Mouse (Mus musculus) adrenal gland, adult (tissue): ENCODE data around the gene Ttyh3.

Experiments
- DNase-seq, 2 experiments: peaks; one replicate each; pipeline ENCODE4 v3.0.0; 2022 to 2023; ENCODE audit warnings: low spot score in 1 of 2; ENCODE audit not compliant: inconsistent age in 2 of 2

The Ttyh3 gene

GRCm38 (mm10) chr5:140583732-140584368, 65.0 kb downstream of the Ttyh3 start:
- DNase-seq: no peak

GRCm38 (mm10) chr5:140582995-140583731, 65.7 kb downstream of the Ttyh3 start:
- DNase-seq: no peak

- no peak for DNase-seq
These were observed 67.3 kb downstream of the Ttyh3 start for GRCm38 (mm10) chr5:140581569-140581968.

- DNase-seq: no peak
These were observed 69.1 kb downstream of the Ttyh3 start for GRCm38 (mm10) chr5:140579771-140580170.

GRCm38 (mm10) chr5:140579221-140579620, 69.6 kb downstream of the Ttyh3 start:
- DNase-seq: no peak

GRCm38 (mm10) chr5:140575381-140575866, 73.4 kb downstream of the Ttyh3 start:
- DNase-seq: peak; percentile 48 to 71

GRCm38 (mm10) chr5:140572611-140573010, 76.2 kb downstream of the Ttyh3 start:
- peak; percentile 22 to 64 for DNase-seq

GRCm38 (mm10) chr5:140571673-140572072, 77.2 kb downstream of the Ttyh3 start:
- peak; percentile 39 to 70 for DNase-seq

- DNase-seq: no peak
These were observed 77.6 kb downstream of the Ttyh3 start for GRCm38 (mm10) chr5:140571201-140571600.
